Mouse (Mus musculus): ENCODE data around the gene Stx8. TPM values are rescaled to one million over a fixed set of nuclear protein-coding genes. Genes with fewer than 3 reads are reported as not detected.

Stx8 gene
- polyA plus RNA-seq, 1 experiment from 2014 or later: 59.2 TPM

- Histone ChIP-seq H3K9me3 (replicated peaks; ENCODE audit: control insufficient read depth, low read length) (no peaks in the 10 kb centered on the region), H3K9ac (ENCODE audit: low read depth, low read length) (no peak overlapping the region), H3K4me3 (ENCODE audit: low read depth, low read length) (no peak overlapping the region), H3K27me3 (ENCODE audit: control insufficient read depth, insufficient read depth, low read length) (no peaks in the 10 kb centered on the region), H3K27ac (ENCODE audit: low read depth, low read length) (no peak overlapping the region), H3K4me2 (no peak overlapping the region), H3K36me3 (ENCODE audit: control insufficient read depth, insufficient read depth, low read length) (no peaks in the 10 kb centered on the region), H3K4me1 (ENCODE audit: control insufficient read depth, insufficient read depth, low read length) (peaks cover 2% of the 10 kb centered on the region; the same call in 1 of the 2 replicates)
- 70% methylated on average over 16 of the region's 16 CpGs for WGBS (ENCODE audit: insufficient replicate concordance)
- no peak for ATAC-seq (replicated peaks; ENCODE audit: insufficient number of reproducible peaks, low FRiP score, low TSS enrichment)
Measured at GRCm38 (mm10) chr11:68244254-68244991, 278.4 kb downstream of the Stx8 start.

- H3K36me3 ChIP-seq (ENCODE audit: control insufficient read depth, insufficient read depth, low read length): no peaks in the 10 kb centered on the region
- no peak overlapping the region for H3K27ac ChIP-seq (ENCODE audit: low read depth, low read length)
- H3K4me3 ChIP-seq (ENCODE audit: low read depth, low read length): no peak overlapping the region
- no peak for ATAC-seq (replicated peaks; ENCODE audit: insufficient number of reproducible peaks, low FRiP score, low TSS enrichment)
- H3K4me2 ChIP-seq: no peak overlapping the region
- H3K9ac ChIP-seq (ENCODE audit: low read depth, low read length): no peak overlapping the region
- no peaks in the 10 kb centered on the region for H3K9me3 ChIP-seq (replicated peaks; ENCODE audit: control insufficient read depth, low read length)
- 82% methylated on average over 5 of the region's 5 CpGs for WGBS (ENCODE audit: insufficient replicate concordance)
- H3K27me3 ChIP-seq (ENCODE audit: control insufficient read depth, insufficient read depth, low read length): no peaks in the 10 kb centered on the region
- peaks cover 2% of the 10 kb centered on the region; the same call in 1 of the 2 replicates for H3K4me1 ChIP-seq (ENCODE audit: control insufficient read depth, insufficient read depth, low read length)
Measured at GRCm38 (mm10) chr11:68244992-68245261, 278.9 kb downstream of the Stx8 start.

GRCm38 (mm10) chr11:68247897-68248296 is 281.9 kb downstream of the Stx8 start:
- H3K36me3 ChIP-seq (ENCODE audit: control insufficient read depth, insufficient read depth, low read length): no peaks in the 10 kb centered on the region
- H3K4me3 ChIP-seq (ENCODE audit: low read depth, low read length): no peak overlapping the region
- H3K4me1 ChIP-seq (ENCODE audit: control insufficient read depth, insufficient read depth, low read length): peaks cover 2% of the 10 kb centered on the region; the same call in 1 of the 2 replicates
- 50% methylated on average over 6 of the region's 6 CpGs for WGBS (ENCODE audit: insufficient replicate concordance)
- no peaks in the 10 kb centered on the region for H3K9me3 ChIP-seq (replicated peaks; ENCODE audit: control insufficient read depth, low read length)
- no peak for ATAC-seq (replicated peaks; ENCODE audit: insufficient number of reproducible peaks, low FRiP score, low TSS enrichment)
- H3K27me3 ChIP-seq (ENCODE audit: control insufficient read depth, insufficient read depth, low read length): no peaks in the 10 kb centered on the region
- H3K27ac ChIP-seq (ENCODE audit: low read depth, low read length): no peak overlapping the region
- H3K9ac ChIP-seq (ENCODE audit: low read depth, low read length): no peak overlapping the region
- H3K4me2 ChIP-seq: no peak overlapping the region

- no peak overlapping the region for H3K4me3 ChIP-seq (ENCODE audit: low read depth, low read length)
- 85% methylated on average over 6 of the region's 6 CpGs for WGBS (ENCODE audit: insufficient replicate concordance)
- H3K9ac ChIP-seq (ENCODE audit: low read depth, low read length): no peak overlapping the region
- no peak overlapping the region for H3K27ac ChIP-seq (ENCODE audit: low read depth, low read length)
- no peaks in the 10 kb centered on the region for H3K36me3 ChIP-seq (ENCODE audit: control insufficient read depth, insufficient read depth, low read length)
- no peaks in the 10 kb centered on the region for H3K9me3 ChIP-seq (replicated peaks; ENCODE audit: control insufficient read depth, low read length)
- H3K27me3 ChIP-seq (ENCODE audit: control insufficient read depth, insufficient read depth, low read length): no peaks in the 10 kb centered on the region
- H3K4me1 ChIP-seq (ENCODE audit: control insufficient read depth, insufficient read depth, low read length): no peaks in the 10 kb centered on the region
- no peak overlapping the region for H3K4me2 ChIP-seq
- no peak for ATAC-seq (replicated peaks; ENCODE audit: insufficient number of reproducible peaks, low FRiP score, low TSS enrichment)
Measured at GRCm38 (mm10) chr11:68250106-68250505, 284.1 kb downstream of the Stx8 start.

GRCm38 (mm10) chr11:68253531-68253930 is 287.5 kb downstream of the Stx8 start:
- H3K36me3 ChIP-seq (ENCODE audit: control insufficient read depth, insufficient read depth, low read length): no peaks in the 10 kb centered on the region
- no peak overlapping the region for H3K4me3 ChIP-seq (ENCODE audit: low read depth, low read length)
- no peaks in the 10 kb centered on the region for H3K27me3 ChIP-seq (ENCODE audit: control insufficient read depth, insufficient read depth, low read length)
- 71% methylated on average over 7 of the region's 7 CpGs for WGBS (ENCODE audit: insufficient replicate concordance)
- H3K27ac ChIP-seq (ENCODE audit: low read depth, low read length): no peak overlapping the region
- no peak overlapping the region for H3K9ac ChIP-seq (ENCODE audit: low read depth, low read length)
- H3K9me3 ChIP-seq (replicated peaks; ENCODE audit: control insufficient read depth, low read length): no peaks in the 10 kb centered on the region
- H3K4me1 ChIP-seq (ENCODE audit: control insufficient read depth, insufficient read depth, low read length): no peaks in the 10 kb centered on the region
- ATAC-seq (replicated peaks; ENCODE audit: insufficient number of reproducible peaks, low FRiP score, low TSS enrichment): no peak
- no peak overlapping the region for H3K4me2 ChIP-seq

Small RNA genes lying within 50 kb of the gene (microRNA-seq; reads per million reads assigned to microRNA genes)
- not detected for gene Mir6406 (ENCODE audit: borderline number of aligned reads)

Other genes with a start within 250 kb of the Stx8 start
- 0.03 TPM in 1 of 2 replicates, not detected in the other for gene Glp2r, start 195.0 kb upstream of the Stx8 start, polyA plus RNA-seq (2014; fragmentation: Nextera tagmentation; extraction: Ambion mirVana)
- gene Gsg1l2, start 191.6 kb upstream of the Stx8 start, polyA plus RNA-seq (2014; fragmentation: Nextera tagmentation; extraction: Ambion mirVana): not detected in 2 replicates
- gene Dhrs7c, start 168.0 kb upstream of the Stx8 start, polyA plus RNA-seq (2014; fragmentation: Nextera tagmentation; extraction: Ambion mirVana): 0.39 and 0.86 TPM in 2 replicates
- 0.24 TPM in 2 replicates for gene Usp43, start 44.0 kb upstream of the Stx8 start, polyA plus RNA-seq (2014; fragmentation: Nextera tagmentation; extraction: Ambion mirVana)
- gene Cfap52, start 542 bp upstream of the Stx8 start, polyA plus RNA-seq (2014; fragmentation: Nextera tagmentation; extraction: Ambion mirVana): 0.57 TPM in 1 of 2 replicates, not detected in the other

Measured in heart, embryonic 11.5 days (tissue).